Mouse (Mus musculus) CD4-positive, CD25-positive, alpha-beta regulatory T cell, adult 4 months (primary cell): Measurements from ENCODE around the gene Snx11. TPM values are rescaled to one million over a fixed set of nuclear protein-coding genes. Genes with fewer than 3 reads are reported as not detected.

Source experiments
- polyA plus RNA-seq, 2 experiments: library from polyadenylated mRNA; unstranded; fragments of 100-300 nt; shearing (Covaris generic); gene quantifications; one replicate each; pipeline ENCODE4 v1.2.1; 2017

Gene Snx11
- polyA plus RNA-seq, 2 experiments from 2014 or later = 11.7 to 21.8 TPM

Other genes with a start within 250 kb of the Snx11 start
- 10 to 100 TPM; 50.8 to 52.7 TPM for gene Cbx1, start 11.6 kb upstream of the Snx11 start, polyA plus RNA-seq
- gene Nfe2l1, start 52.4 kb upstream of the Snx11 start, polyA plus RNA-seq = 10 to 100 TPM; 21.3 to 26.1 TPM
- not detected for gene Copz2, start 72.3 kb upstream of the Snx11 start, polyA plus RNA-seq
- gene Cdk5rap3, start 138.9 kb upstream of the Snx11 start, polyA plus RNA-seq = 100 to 1,000 TPM in 1 of 2 experiments, 10 to 100 TPM in 1; 82.3 to 119 TPM
- 1 to 10 TPM in 1 of 2 experiments, under 1 TPM in 1; 0.48 to 1.5 TPM for gene Prr15l, start 150.5 kb upstream of the Snx11 start, polyA plus RNA-seq
- gene Pnpo, start 166.4 kb upstream of the Snx11 start, polyA plus RNA-seq = 10 to 100 TPM; 28.5 to 48.5 TPM
- 10 to 100 TPM; 19.5 to 22.9 TPM for gene Sp2, start 205.4 kb upstream of the Snx11 start, polyA plus RNA-seq
- 1 to 10 TPM; 1.7 to 3.0 TPM for gene Sp6, start 235.8 kb upstream of the Snx11 start, polyA plus RNA-seq